Mouse (Mus musculus): ENCODE measurements around the gene Ube2m.

DNA sequence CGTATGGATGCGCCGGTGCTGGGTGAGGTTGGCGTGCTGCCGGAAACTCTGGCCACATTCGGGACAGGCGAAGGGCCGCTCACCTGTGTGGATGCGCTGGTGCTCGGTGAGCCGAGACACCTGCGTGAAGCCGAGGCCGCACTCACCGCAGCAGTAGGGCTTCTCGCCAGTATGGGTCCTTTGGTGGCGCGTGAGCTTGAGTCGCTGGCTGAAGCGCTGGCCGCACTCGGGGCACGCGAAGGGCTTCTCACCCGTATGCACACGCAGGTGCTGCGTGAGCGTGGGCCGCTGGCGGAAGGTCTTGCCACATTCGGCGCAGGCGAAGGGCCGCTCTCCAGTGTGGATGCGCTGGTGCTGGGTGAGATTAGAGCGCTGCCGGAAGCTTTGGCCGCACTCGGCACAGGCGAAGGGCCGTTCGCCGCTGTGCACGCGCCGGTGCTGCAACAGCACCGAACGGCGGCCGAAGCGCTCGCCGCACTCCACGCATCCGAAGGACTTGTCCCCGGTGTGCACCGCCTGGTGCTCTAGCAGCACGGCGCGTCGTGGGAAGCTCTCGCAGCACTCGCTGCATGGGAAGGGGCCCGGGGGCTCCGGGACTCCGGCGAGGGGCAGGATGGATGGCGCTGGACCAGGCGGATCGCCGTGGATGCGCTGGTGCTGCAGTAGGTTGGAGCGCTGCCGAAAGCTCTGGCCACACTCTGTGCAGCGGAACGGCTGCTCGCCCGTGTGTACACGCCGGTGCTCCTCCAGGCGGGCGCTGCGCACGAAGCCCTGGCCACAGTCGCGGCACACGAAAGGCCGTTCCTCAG is 5.6 kb upstream of the Ube2m start:
- no peak for TF ChIP-seq CTCF (IDR thresholded peaks at IDR 0.05; ENCODE audit: insufficient read depth, low read length)
- no peak for TF ChIP-seq POLR2A (IDR thresholded peaks at IDR 0.05; ENCODE audit: borderline replicate concordance, extremely low read depth, low read depth, low read length)
